Mouse (Mus musculus) erythroblast, embryonic 14.5 days (primary cell): Measurements from ENCODE around the gene Olfr536. TPM values are rescaled to one million over a fixed set of nuclear protein-coding genes. Genes with fewer than 3 reads are reported as not detected.
"Not testable (repeated sequence)": the region's sequence is repeated elsewhere in the genome, so short reads cannot be mapped to it uniquely, and the experiment has no call there.

Experiments
- H3K27me3 ChIP-seq: 2 replicates; pipeline ENCODE4 v1.6.1; 2012; ENCODE audit warnings: inconsistent platforms; ENCODE audit not compliant: control insufficient read depth
- H3K36me3 ChIP-seq: 2 replicates; pipeline ENCODE4 v1.6.1; 2012; ENCODE audit warnings: mild to moderate bottlenecking, inconsistent platforms; ENCODE audit not compliant: control insufficient read depth
- H3K4me1 ChIP-seq: 2 replicates; pipeline ENCODE4 v1.6.1; 2012; ENCODE audit warnings: inconsistent platforms; ENCODE audit not compliant: control insufficient read depth
- H3K4me3 ChIP-seq: replicated peaks from 2 replicates; pipeline ENCODE3; 2012; ENCODE audit warnings: moderate library complexity, mild to moderate bottlenecking, inconsistent platforms
- H3K9me3 ChIP-seq: 2 replicates; pipeline ENCODE4 v1.6.1; 2012; ENCODE audit warnings: low read length, inconsistent platforms, mixed read lengths; ENCODE audit not compliant: control insufficient read depth
- GATA1 ChIP-seq: IDR thresholded peaks from 2 replicates; pipeline ENCODE4 v1.6.1; 2012; ENCODE audit warnings: low read length, inconsistent platforms, mixed read lengths
- TAL1 ChIP-seq: IDR thresholded peaks from 3 replicates; pipeline ENCODE4 v1.6.1; 2012; ENCODE audit warnings: low read length, inconsistent platforms, mixed read lengths
- polyA plus RNA-seq: library from polyadenylated mRNA; stranded (reverse); fragments of >175 nt; gene quantifications from 2 replicates; pipeline ENCODE4 v1.2.3, GENCODE M21; 2012

The Olfr536 gene
- polyA plus RNA-seq: 0.01 TPM in 1 of 2 replicates, not detected in the other

DNA sequence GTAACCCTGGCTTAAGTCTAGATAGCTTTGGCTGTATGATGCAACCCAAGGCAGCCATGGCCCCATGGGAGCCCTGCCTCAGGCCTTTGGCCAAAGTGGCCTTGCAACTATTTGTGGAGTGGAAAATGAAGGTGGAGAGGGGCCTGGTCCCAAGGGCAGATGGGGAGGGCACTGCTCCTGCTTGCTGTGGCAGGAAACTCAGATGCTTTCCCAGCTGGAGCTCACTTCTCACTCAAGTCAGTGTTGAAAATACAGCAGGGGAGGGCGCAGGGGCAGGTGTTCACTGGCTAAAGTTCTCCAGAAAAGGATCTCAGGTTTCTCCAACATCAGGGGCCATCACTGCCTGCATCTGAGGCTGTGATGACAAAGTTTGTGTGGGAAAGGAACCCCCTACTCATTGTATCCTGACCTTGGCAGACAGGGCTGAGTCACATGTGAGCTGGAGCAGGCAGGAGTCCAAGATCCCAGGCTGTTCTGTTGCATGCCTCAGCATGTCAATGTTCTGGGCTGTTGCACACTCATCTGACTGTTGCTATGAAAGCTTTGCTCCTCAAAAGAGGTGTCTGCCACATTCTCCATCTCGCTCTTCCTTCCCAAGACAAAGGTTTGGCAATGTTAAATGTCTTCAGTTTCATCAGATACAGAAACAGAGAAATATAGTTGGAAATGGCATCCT is at the start of gene Olfr536:
TSS of gene Olfr536 (minus strand) at position 51 of the 676 bp plus-strand sequence.
- not testable (repeated sequence) for H3K9me3 ChIP-seq, H3K4me3 ChIP-seq, H3K27me3 ChIP-seq, H3K36me3 ChIP-seq, H3K4me1 ChIP-seq

DNA sequence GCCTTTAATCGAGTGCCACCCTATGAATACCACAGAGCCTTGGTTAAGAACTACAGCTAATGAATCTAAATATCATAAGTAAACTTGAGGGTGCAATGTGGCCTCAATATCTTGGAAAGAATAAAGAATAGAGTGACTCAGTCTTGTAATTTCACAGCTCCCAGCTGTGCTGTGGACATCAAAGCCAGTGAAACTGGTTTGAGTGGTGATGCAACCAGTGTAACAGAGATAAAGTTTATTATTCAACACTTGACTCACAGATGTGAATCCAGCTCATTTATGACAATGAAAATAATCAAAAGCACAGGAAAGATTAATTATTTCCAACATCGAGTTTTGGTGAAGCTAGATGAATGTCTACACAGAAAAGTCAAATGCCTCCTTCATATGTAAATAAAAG is 32.5 kb upstream of the Olfr536 start:
- Histone ChIP-seq H3K4me3 (no peak overlapping the region), H3K27me3 (no peaks in the 10 kb centered on the region), H3K36me3 (no peaks in the 10 kb centered on the region), H3K4me1 (no peaks in the 10 kb centered on the region), H3K9me3 (no peaks in the 10 kb centered on the region)
- TF ChIP-seq TAL1 (no peak), GATA1 (no peak)

GRCm38 (mm10) chr7:140494702-140495101 is 12.5 kb downstream of the Olfr536 start:
- no peaks in the 10 kb centered on the region for H3K4me1 ChIP-seq
- no peaks in the 10 kb centered on the region for H3K27me3 ChIP-seq
- TF ChIP-seq TAL1 (no peak), GATA1 (no peak)
- no peaks in the 10 kb centered on the region for H3K9me3 ChIP-seq
- no peak overlapping the region for H3K4me3 ChIP-seq
- H3K36me3 ChIP-seq: no peaks in the 10 kb centered on the region

GRCm38 (mm10) chr7:140494231-140494630 is 13.0 kb downstream of the Olfr536 start:
- Histone ChIP-seq H3K4me1 (no peaks in the 10 kb centered on the region), H3K4me3 (no peak overlapping the region)
- no peak for TF ChIP-seq GATA1
- no peak for TF ChIP-seq TAL1

GRCm38 (mm10) chr7:140488981-140489380 is 18.2 kb downstream of the Olfr536 start:
- no peak overlapping the region for H3K4me3 ChIP-seq
- no peaks in the 10 kb centered on the region for H3K36me3 ChIP-seq
- H3K4me1 ChIP-seq: no peaks in the 10 kb centered on the region
- H3K27me3 ChIP-seq: no peaks in the 10 kb centered on the region
- TF ChIP-seq TAL1: no peak
- H3K9me3 ChIP-seq: no peaks in the 10 kb centered on the region

More at GRCm38 (mm10) chr7:140494231-140494630, 13.0 kb downstream of the Olfr536 start:
- no peaks in the 10 kb centered on the region for H3K9me3 ChIP-seq
- no peaks in the 10 kb centered on the region for H3K27me3 ChIP-seq
- no peaks in the 10 kb centered on the region for H3K36me3 ChIP-seq

DNA sequence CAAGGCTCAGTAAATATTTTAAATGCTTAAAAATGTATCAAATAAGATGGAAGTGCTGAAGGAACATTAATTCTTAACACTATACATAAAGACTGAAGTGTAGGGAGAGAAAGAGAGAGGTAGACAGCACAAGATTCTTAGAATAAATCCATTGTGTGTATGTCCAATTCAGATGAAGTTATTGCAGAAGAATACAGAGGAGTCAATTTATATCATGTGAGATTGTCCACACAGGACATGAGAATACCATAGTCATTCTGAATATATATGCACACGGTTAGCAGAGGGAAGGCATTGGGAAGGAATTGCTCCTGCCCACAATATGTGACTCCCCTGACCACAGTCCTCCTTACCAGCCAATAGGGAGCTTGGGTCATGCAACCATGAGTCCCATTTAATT is 23.3 kb downstream of the Olfr536 start, which contains the start of gene Olfr535:
TSS of gene Olfr535 (plus strand) at position 301 of the 400 bp plus-strand sequence.
- Histone ChIP-seq H3K4me3 (no peak within 1 kb of the TSS), H3K4me1 (no peaks in the 10 kb centered on the region), H3K27me3 (no peaks in the 10 kb centered on the region), H3K36me3 (no peaks in the 10 kb centered on the region), H3K9me3 (0 out of 2 replicates have a peak, but pooled peaks cover 2% of the 10 kb centered on the region)
- no peak for TF ChIP-seq GATA1
- TF ChIP-seq TAL1: no peak

- H3K27me3 ChIP-seq: no peaks in the 10 kb centered on the region
- peaks cover 11% of the 10 kb centered on the region; the same call in 1 of the 2 replicates for H3K9me3 ChIP-seq
- H3K36me3 ChIP-seq: no peaks in the 10 kb centered on the region
- TF ChIP-seq TAL1 (no peak), GATA1 (no peak)
- H3K4me1 ChIP-seq: no peaks in the 10 kb centered on the region
- no peak overlapping the region for H3K4me3 ChIP-seq
These were observed 28.5 kb downstream of the Olfr536 start for GRCm38 (mm10) chr7:140478733-140479132.

GRCm38 (mm10) chr7:140477886-140478285 is 29.3 kb downstream of the Olfr536 start:
- H3K4me3 ChIP-seq: no peak overlapping the region
- no peaks in the 10 kb centered on the region for H3K36me3 ChIP-seq
- H3K27me3 ChIP-seq: no peaks in the 10 kb centered on the region
- H3K4me1 ChIP-seq: no peaks in the 10 kb centered on the region
- H3K9me3 ChIP-seq: peaks cover 11% of the 10 kb centered on the region; the same call in 1 of the 2 replicates
- no peak for TF ChIP-seq GATA1
- TF ChIP-seq TAL1: no peak

- not testable (repeated sequence) for H3K36me3 ChIP-seq, H3K27me3 ChIP-seq, H3K4me3 ChIP-seq, H3K4me1 ChIP-seq
- peaks cover 11% of the 10 kb centered on the region for H3K9me3 ChIP-seq
These were observed 44.1 kb downstream of the Olfr536 start, which contains the start of gene Olfr533 for GRCm38 (mm10) chr7:140463070-140463469. TSS of gene Olfr533 (plus strand) at chr7:140463370.

Other genes starting within 250 kb of the Olfr536 start
- not detected in 2 replicates for gene Olfr525, start 186.5 kb downstream of the Olfr536 start, polyA plus RNA-seq
- gene Olfr527, start 173.4 kb downstream of the Olfr536 start, polyA plus RNA-seq: not detected in 2 replicates
- gene Olfr60, start 145.7 kb downstream of the Olfr536 start, polyA plus RNA-seq: not detected in 2 replicates
- gene Olfr530, start 131.1 kb downstream of the Olfr536 start, polyA plus RNA-seq: not detected in 2 replicates
- gene Olfr531, start 104.5 kb downstream of the Olfr536 start, polyA plus RNA-seq: not detected in 2 replicates
- not detected in 2 replicates for gene Olfr532, start 85.8 kb downstream of the Olfr536 start, polyA plus RNA-seq
- not detected in 2 replicates for gene Olfr533, start 44.0 kb downstream of the Olfr536 start, polyA plus RNA-seq
- not detected in 2 replicates for gene Olfr535, start 23.2 kb downstream of the Olfr536 start, polyA plus RNA-seq
- gene Olfr538, start 60.5 kb upstream of the Olfr536 start, polyA plus RNA-seq: not detected in 2 replicates
- not detected in 2 replicates for gene Olfr46, start 93.9 kb upstream of the Olfr536 start, polyA plus RNA-seq
- not detected in 2 replicates for gene Olfr61, start 121.6 kb upstream of the Olfr536 start, polyA plus RNA-seq
- gene Olfr53, start 139.1 kb upstream of the Olfr536 start, polyA plus RNA-seq: not detected in 2 replicates
- gene Olfr539, start 152.5 kb upstream of the Olfr536 start, polyA plus RNA-seq: 0.01 TPM in 1 of 2 replicates, not detected in the other
- gene Olfr45, start 174.6 kb upstream of the Olfr536 start, polyA plus RNA-seq: 0.01 TPM in 1 of 2 replicates, not detected in the other
- not detected in 2 replicates for gene Olfr541, start 189.9 kb upstream of the Olfr536 start, polyA plus RNA-seq